Mouse (Mus musculus): ENCODE measurements around the gene Raver1.

DNA sequence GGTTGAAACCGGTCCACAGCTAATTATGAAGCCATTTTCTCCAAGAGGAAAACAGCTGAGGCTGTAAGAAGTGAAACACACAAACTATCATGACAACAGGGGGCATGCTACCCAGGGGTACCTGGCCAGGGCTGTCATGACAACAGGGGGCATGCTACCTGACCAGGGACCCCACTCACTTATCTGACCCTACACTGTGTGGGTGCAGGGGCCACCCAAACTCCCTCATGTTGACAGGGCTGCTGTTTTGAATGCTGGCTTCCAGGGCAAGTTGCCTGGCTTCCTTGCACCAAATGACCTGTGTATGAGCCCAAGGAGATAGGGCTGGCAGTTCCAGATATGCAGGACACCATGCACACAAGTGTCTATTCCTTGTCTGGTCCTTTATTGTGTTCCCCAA lies 1.3 kb downstream of the Raver1 start:
- TF ChIP-seq CTCF (IDR thresholded peaks at IDR 0.05; ENCODE audit: control insufficient read depth, insufficient read depth, low read length), result no peak
- no peak for TF ChIP-seq POLR2A (IDR thresholded peaks at IDR 0.05; ENCODE audit: borderline replicate concordance, control insufficient read depth, low read depth, low read length)
